Mouse (Mus musculus): ENCODE data around the gene Macf1.
"Not testable (repeated sequence)": the region's sequence is repeated elsewhere in the genome, so short reads cannot be mapped to it uniquely, and the experiment has no call there.

DNA sequence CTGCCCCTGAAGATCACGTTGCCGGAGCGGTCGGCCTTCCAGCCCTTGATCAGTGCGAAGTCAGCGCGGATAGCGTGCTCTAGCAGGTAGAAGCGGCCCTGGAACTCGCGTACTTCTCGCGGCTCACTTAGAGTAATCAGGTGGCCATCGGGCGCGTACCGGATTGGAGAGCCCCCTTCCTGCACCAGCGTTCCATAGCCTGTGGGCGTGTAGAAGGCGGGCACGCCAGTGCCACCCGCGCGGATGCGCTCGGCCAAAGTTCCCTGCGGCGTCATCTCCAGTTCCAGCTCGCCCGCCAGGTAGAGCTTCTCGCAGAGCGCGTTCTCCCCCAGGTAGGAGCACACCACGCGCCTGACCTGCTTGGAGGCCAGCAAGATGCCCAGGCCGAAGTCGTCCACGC, 361.2 kb downstream of the Macf1 start:
- TF ChIP-seq GATA1 (IDR thresholded peaks at IDR 0.05; ENCODE audit: borderline replicate concordance, low read length); FLI1 (IDR thresholded peaks at IDR 0.05; ENCODE audit: low read length): not testable (repeated sequence)

All from megakaryocyte, embryonic 14.5 days (primary cell).